Mouse (Mus musculus) midbrain, embryonic 10.5 days (tissue): ENCODE results near the gene Prr13. TPM values are rescaled to one million over a fixed set of nuclear protein-coding genes. Genes with fewer than 3 reads are reported as not detected.

Source experiments
- DNase-seq: peaks from one replicate; pipeline ENCODE4 v3.0.0-alpha.2; 2017; ENCODE audit warnings: low spot score
- H3K27ac ChIP-seq: fragments of 300-500 bp; sonication (generic); replicated peaks from 2 replicates; pipeline ENCODE4 v1.5.1; 2016; ENCODE audit warnings: mild to moderate bottlenecking
- H3K27me3 ChIP-seq: fragments of 300-500 bp; sonication (generic); 2 replicates; pipeline ENCODE4 v1.6.1; 2016; ENCODE audit warnings: low read depth, mild to moderate bottlenecking; ENCODE audit not compliant: poor library complexity, severe bottlenecking
- H3K36me3 ChIP-seq: fragments of 300-500 bp; sonication (generic); 2 replicates; pipeline ENCODE4 v1.6.1; 2016; ENCODE audit warnings: mild to moderate bottlenecking, moderate library complexity
- H3K4me1 ChIP-seq: fragments of 300-500 bp; sonication (generic); 2 replicates; pipeline ENCODE4 v1.6.1; 2016
- H3K4me3 ChIP-seq: fragments of 300-500 bp; sonication (generic); 2 replicates; pipeline ENCODE4 v1.5.1; 2016; ENCODE audit warnings: mild to moderate bottlenecking, moderate library complexity
- H3K9me3 ChIP-seq: fragments of 300-500 bp; sonication (generic); replicated peaks from 2 replicates; pipeline ENCODE4 v1.6.1; 2016; ENCODE audit warnings: mild to moderate bottlenecking
- WGBS: fragments of 180-500 bp; shearing (Covaris S2); methylation state at CpG from one replicate; pipeline ENCODE4 v1.1.7; 2016; 5-methylcytosine and 5-hydroxymethylcytosine counted together
- polyA plus RNA-seq: library from polyadenylated mRNA; unstranded; fragments of >200 nt; fragmentation: Nextera tagmentation; extraction: Ambion mirVana; gene quantifications from 2 replicates; pipeline ENCODE4 v1.2.1, GENCODE M21; 2016

Gene Prr13
- polyA plus RNA-seq, 1 experiment from 2014 or later = 75.7 TPM

DNA sequence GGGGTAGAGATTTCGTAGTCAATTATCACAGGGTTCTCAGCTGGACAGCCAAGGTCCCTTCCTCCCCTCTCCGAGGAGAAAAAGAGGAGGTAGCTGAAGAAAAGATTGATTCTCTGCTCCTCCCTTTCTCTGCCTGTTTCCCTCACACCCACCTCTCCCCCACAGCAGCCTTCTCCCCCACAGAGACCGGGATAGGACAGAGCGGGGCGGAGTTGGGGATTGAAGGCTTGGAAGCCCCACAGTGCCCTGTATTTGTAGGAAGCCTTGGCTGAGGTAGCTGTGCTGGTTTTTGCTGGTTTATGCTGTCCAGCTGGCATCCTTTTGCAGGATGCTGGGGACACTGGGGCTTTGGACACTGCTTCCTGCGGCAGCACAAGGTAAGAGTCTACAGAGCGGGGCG, 13.7 kb upstream of the Prr13 start, which contains the start of gene Amhr2:
Gene Amhr2 (plus strand): TSS at position 222 of the 400 bp plus-strand sequence.
- no peaks in the 10 kb centered on the region for H3K36me3 ChIP-seq
- no peak for DNase-seq
- no peak within 1 kb of the TSS for H3K27ac ChIP-seq
- 68% methylated on average over 8 of the region's 8 CpGs for WGBS
- no peaks in the 10 kb centered on the region for H3K9me3 ChIP-seq
- peaks cover 9% of the 10 kb centered on the region for H3K4me1 ChIP-seq
- H3K27me3 ChIP-seq = no peaks in the 10 kb centered on the region
- H3K4me3 ChIP-seq = no peak within 1 kb of the TSS

GRCm38 (mm10) chr15:102446448-102446847, 12.4 kb upstream of the Prr13 start:
- no peaks in the 10 kb centered on the region for H3K9me3 ChIP-seq
- H3K4me1 ChIP-seq = peaks cover 11% of the 10 kb centered on the region
- H3K36me3 ChIP-seq = no peaks in the 10 kb centered on the region
- no peak overlapping the region for H3K27ac ChIP-seq
- no peak for DNase-seq
- no peak overlapping the region for H3K4me3 ChIP-seq
- 65% methylated on average over 5 of the region's 6 CpGs for WGBS
- no peaks in the 10 kb centered on the region for H3K27me3 ChIP-seq

GRCm38 (mm10) chr15:102449366-102449765, 9.5 kb upstream of the Prr13 start:
- H3K4me1 ChIP-seq = peaks cover 11% of the 10 kb centered on the region
- H3K4me3 ChIP-seq = no peak overlapping the region
- 70% methylated on average over 8 of the region's 8 CpGs for WGBS
- no peak overlapping the region for H3K27ac ChIP-seq
- H3K9me3 ChIP-seq = no peaks in the 10 kb centered on the region
- DNase-seq = no peak
- no peaks in the 10 kb centered on the region for H3K36me3 ChIP-seq
- H3K27me3 ChIP-seq = no peaks in the 10 kb centered on the region

- no peaks in the 10 kb centered on the region for H3K9me3 ChIP-seq
- H3K27me3 ChIP-seq = no peaks in the 10 kb centered on the region
- no peak overlapping the region for H3K4me3 ChIP-seq
- 32% methylated on average over 7 of the region's 7 CpGs for WGBS
- no peak overlapping the region for H3K27ac ChIP-seq
- no peaks in the 10 kb centered on the region for H3K36me3 ChIP-seq
- H3K4me1 ChIP-seq = peaks cover 7% of the 10 kb centered on the region
- DNase-seq = no peak
Observed at GRCm38 (mm10) chr15:102450928-102451327, 7.9 kb upstream of the Prr13 start.

DNA sequence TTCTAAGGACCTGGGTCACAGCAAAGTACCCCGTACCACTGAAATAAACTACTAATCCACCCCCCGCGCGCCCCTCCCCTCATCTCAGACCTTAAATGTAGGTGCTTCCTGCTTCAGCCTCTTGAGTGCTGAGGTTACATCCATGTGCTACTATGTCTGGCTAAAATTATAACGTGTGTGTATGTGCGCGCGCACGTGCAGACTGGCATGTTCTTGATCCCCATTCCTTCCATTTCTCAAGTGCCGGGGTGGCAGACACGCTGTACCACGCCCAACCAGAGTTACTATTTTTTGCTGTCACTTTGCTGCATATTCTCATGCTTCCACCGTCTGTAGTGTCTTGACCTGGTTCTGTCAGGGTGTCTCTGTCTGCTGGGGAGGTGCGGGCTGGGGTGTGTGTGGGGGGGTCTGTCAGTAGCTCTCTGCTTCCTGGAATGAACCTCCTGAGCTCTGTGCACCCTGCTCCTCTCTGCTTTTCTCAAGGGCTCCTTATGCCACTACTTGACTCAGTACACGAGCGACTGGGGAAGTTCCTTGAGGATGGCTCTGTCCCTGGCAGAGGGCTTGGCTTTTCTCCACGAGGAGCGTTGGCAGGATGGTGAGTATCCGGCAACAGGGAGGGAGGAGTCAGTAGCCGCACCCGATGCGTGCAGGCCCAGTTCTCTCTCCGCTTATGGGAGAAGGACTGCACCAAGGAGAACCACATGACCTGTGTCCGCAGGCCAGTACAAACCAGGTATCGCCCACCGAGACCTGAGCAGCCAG, 7.0 kb upstream of the Prr13 start:
- Histone ChIP-seq H3K9me3 (no peaks in the 10 kb centered on the region), H3K27ac (no peak overlapping the region), H3K4me1 (0 out of 2 replicates have a peak, but pooled peaks cover 2% of the 10 kb centered on the region), H3K4me3 (no peak overlapping the region), H3K36me3 (no peaks in the 10 kb centered on the region), H3K27me3 (no peaks in the 10 kb centered on the region)
- WGBS = 82% methylated on average over 26 of the region's 26 CpGs
- DNase-seq = no peak

DNA sequence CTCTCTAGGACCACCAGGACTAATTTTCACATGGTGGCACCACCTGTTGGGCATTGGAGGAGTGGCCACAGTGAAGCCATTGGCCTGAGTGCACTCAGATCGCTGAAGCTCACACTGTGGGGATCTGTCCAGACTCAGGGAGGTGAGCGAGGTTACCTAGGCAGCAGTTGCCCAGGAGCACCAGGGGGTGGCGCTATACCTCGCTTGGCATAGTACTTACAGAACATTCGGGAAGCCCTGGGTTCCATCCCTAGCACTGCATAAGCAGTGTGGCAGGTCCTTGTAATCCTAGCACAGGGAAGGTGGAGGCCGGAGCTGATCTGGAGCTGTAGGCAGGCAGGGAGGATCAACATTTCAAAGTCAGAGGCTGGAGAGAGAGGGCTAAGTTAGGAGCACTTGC, 2.8 kb upstream of the Prr13 start:
- WGBS = 40% methylated on average over 6 of the region's 6 CpGs
- H3K9me3 ChIP-seq = no peaks in the 10 kb centered on the region

DNA sequence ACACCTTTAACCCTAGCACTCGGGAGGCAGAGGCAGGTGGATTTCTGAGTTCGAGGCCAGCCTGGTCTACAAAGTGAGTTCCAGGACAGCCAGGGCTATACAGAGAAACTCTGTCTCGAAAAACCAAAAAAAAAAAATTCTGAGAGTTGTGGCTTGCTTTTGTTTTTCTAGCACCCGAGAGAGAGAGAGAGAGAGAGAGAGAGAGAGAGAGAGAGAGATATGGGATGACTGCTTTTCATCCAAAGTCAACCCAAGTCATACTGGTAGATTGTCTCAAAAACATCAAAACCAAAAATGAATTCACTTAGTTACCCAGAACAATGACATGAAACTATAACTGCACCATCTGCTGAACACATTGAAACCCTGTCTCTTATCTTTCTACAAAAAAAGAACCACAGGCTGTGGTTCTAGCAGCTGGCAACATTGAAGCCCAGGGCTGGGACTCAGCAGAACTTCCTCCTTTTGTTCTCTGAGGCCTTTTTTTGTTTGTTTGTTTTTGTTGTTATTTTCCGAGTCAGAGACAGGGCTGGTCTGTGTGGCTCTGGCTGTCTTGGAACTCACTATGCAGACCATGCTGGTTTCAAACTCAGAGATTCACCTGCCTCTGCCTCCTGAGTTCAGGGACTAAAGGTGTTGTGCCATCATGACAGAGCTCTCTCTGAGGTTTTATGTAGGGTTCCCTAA, 635 bp upstream of the Prr13 start:
- DNase-seq = no peak
- 80% methylated on average over 5 of the region's 5 CpGs for WGBS
- Histone ChIP-seq H3K36me3 (peaks cover 9% of the 10 kb centered on the region; the same call in 1 of the 2 replicates), H3K27ac (0 out of 2 replicates have a peak overlapping the region, but pooled peaks have one; percentile 66), H3K4me1 (peaks cover 27% of the 10 kb centered on the region), H3K9me3 (no peaks in the 10 kb centered on the region), H3K4me3 (peak overlapping the region; percentile 57), H3K27me3 (no peaks in the 10 kb centered on the region)

More for the DNA sequence above, 2.8 kb upstream of the Prr13 start:
- H3K27me3 ChIP-seq = no peaks in the 10 kb centered on the region
- H3K36me3 ChIP-seq = no peaks in the 10 kb centered on the region
- H3K4me3 ChIP-seq = no peak overlapping the region
- H3K4me1 ChIP-seq = peaks cover 28% of the 10 kb centered on the region
- peak; percentile 27 for DNase-seq
- H3K27ac ChIP-seq = no peak overlapping the region

DNA sequence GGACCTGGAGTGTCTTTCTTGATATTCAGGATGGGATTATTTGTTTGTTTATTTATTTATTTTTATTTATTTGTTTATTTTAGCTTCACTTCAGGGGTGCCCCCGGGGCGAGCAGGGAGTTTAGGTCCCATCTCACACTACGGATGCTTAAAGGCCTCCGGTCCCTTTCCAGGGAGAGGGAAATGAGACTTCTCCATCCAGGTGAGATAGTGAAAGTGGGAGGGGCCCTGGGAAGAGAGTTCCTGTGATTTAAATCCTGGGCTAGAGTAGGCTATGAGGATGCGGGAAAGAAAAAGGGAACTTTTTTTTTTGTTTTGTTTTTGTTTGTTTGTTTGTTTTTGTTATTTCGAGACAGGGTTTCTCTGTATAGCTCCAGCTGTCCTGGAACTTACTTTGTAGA, 553 bp downstream of the Prr13 start:
- WGBS = 37% methylated on average over 6 of the region's 6 CpGs
- Histone ChIP-seq H3K36me3 (peaks cover 16% of the 10 kb centered on the region), H3K9me3 (no peaks in the 10 kb centered on the region), H3K4me3 (peak overlapping the region; percentile 57), H3K27me3 (no peaks in the 10 kb centered on the region), H3K27ac (peak overlapping the region; percentile 66; the same call in 1 of the 2 replicates), H3K4me1 (peaks cover 27% of the 10 kb centered on the region)
- no peak for DNase-seq

DNA sequence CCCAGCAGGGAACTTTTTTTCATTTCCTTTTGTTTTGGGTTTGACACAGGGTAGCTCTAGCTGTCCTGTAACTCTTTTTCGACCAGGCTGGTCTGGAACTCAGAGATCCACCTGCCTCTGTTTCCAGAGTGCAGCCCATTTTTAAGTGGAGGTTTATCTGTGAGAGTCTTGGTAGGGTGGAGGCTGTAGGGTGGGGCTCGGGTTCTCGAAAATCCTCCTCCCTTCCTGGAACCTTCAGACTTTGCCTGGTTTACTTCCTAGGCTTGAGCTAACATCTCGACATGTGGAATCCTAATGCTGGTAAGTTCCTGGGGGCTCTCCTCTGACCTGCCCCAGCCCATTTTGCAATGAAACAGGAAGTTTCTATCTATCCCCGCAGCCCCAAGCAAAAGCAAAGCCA, 1.0 kb downstream of the Prr13 start:
- Histone ChIP-seq H3K36me3 (peaks cover 16% of the 10 kb centered on the region), H3K27ac (no peak overlapping the region), H3K4me3 (peak overlapping the region; percentile 57), H3K27me3 (no peaks in the 10 kb centered on the region), H3K4me1 (peaks cover 27% of the 10 kb centered on the region), H3K9me3 (no peaks in the 10 kb centered on the region)
- 69% methylated on average over 5 of the region's 5 CpGs for WGBS
- no peak for DNase-seq

DNA sequence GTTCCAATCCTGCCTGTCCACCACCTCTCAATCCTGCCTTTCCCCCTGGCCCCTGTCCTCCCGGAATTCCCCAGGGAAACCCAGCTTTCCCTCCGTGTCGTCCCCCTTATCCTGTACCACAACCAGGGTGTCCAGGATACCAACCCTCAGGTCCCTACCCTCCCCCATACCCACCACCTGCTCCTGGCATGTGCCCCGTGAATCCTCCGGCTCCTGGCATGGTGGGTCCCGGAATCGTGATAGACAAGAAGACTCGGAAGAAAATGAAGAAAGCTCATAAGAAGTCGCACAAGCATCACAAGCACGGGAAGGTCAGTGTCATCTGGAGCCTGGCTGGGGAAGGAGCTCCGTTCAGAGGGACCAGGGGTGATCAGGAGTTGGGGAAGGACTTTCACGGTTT, 1.6 kb downstream of the Prr13 start:
- no peak overlapping the region for H3K27ac ChIP-seq
- no peak for DNase-seq
- peaks cover 27% of the 10 kb centered on the region for H3K4me1 ChIP-seq
- 86% methylated on average over 12 of the region's 12 CpGs for WGBS
- H3K4me3 ChIP-seq = peak overlapping the region; percentile 57; the same call in 1 of the 2 replicates
- H3K9me3 ChIP-seq = no peaks in the 10 kb centered on the region
- H3K36me3 ChIP-seq = peaks cover 16% of the 10 kb centered on the region
- H3K27me3 ChIP-seq = no peaks in the 10 kb centered on the region

DNA sequence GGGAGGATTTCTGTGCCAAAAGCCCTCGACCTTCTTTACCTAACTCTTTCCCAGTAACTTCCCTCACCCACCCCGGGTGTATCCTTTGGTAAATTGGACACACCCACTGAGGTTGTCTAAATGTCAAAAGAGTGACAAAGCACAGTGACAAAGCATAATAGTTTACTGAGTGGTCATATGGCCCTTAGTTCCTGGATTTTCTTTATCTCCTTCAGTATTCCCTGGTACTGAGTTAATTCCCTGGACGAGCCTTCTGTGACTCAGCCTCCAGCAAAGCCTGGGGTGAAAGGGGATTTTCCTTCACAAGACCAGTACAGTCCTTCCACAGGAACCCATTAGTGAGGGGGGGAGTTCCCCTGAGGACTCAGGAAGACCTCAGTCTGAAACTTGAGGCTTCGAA, 2.1 kb downstream of the Prr13 start:
- WGBS = 79% methylated on average over 4 of the region's 4 CpGs

GRCm38 (mm10) chr15:102461430-102462075, 2.7 kb downstream of the Prr13 start:
- Histone ChIP-seq H3K27ac (no peak overlapping the region), H3K27me3 (no peaks in the 10 kb centered on the region), H3K36me3 (peaks cover 16% of the 10 kb centered on the region), H3K4me3 (no peak overlapping the region), H3K4me1 (peaks cover 27% of the 10 kb centered on the region), H3K9me3 (no peaks in the 10 kb centered on the region)
- DNase-seq = no peak
- 82% methylated on average over 9 of the region's 9 CpGs for WGBS

More for the DNA sequence above, 2.1 kb downstream of the Prr13 start:
- no peak for DNase-seq
- Histone ChIP-seq H3K27me3 (no peaks in the 10 kb centered on the region), H3K4me3 (no peak overlapping the region), H3K9me3 (no peaks in the 10 kb centered on the region), H3K36me3 (peaks cover 16% of the 10 kb centered on the region), H3K27ac (no peak overlapping the region), H3K4me1 (peaks cover 27% of the 10 kb centered on the region)

DNA sequence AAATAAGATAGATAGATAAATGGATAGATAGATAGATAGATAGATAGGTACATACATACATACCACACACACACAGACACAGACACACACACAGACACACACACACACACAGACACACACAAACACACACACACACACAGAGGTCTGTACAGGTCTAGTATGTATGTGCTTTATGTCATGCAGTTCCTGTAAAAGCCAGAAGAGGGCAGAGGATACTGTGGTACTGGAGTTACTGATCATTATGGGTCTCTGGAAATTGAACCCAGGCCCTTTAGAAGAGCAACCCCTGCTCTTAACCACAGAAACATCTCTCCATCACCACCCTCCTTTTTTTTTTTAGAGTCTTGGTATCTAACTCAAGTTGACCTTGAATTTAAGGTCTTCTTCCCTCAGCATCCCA, 4.8 kb downstream of the Prr13 start:
- Histone ChIP-seq H3K4me1 (peaks cover 22% of the 10 kb centered on the region), H3K4me3 (no peak overlapping the region)
- DNase-seq = no peak

More for the DNA sequence above, 4.8 kb downstream of the Prr13 start:
- no peaks in the 10 kb centered on the region for H3K27me3 ChIP-seq
- H3K36me3 ChIP-seq = peaks cover 19% of the 10 kb centered on the region
- no peaks in the 10 kb centered on the region for H3K9me3 ChIP-seq
- H3K27ac ChIP-seq = no peak overlapping the region
